Mouse (Mus musculus) layer of hippocampus, adult 6 months (tissue): ENCODE measurements around the gene Sms. TPM values are rescaled to one million over a fixed set of nuclear protein-coding genes. Genes with fewer than 3 reads are reported as not detected.

Experiments
- long read RNA-seq, 2 experiments: library from polyadenylated mRNA; unstranded; transcript quantifications; one replicate each; pipeline ENCODE4 v2.0.0; 2019 to 2020
- polyA plus RNA-seq: library from polyadenylated mRNA; unstranded; fragments of <200 nt; fragmentation: Nextera tagmentation; gene quantifications from 2 replicates; pipeline ENCODE4 v1.2.3, GENCODE M21; 2021

Sms gene
- 133 and 152 TPM in 2 replicates for polyA plus RNA-seq
- long read RNA-seq, experiment 1, transcript Sms-201 (11 exons, 3,717 nt): major isoform, 16 of 76 reads
- long read RNA-seq, experiment 1, partial matches to known transcripts: 48 of 76 reads
- long read RNA-seq, experiment 1, other reads (novel, unspliced or antisense): 12 of 76 reads
- long read RNA-seq, experiment 2, transcript Sms-201 (11 exons, 3,717 nt): major isoform, 155 of 192 reads
- long read RNA-seq, experiment 2, partial matches to known transcripts: 15 of 192 reads
- long read RNA-seq, experiment 2, other reads (novel, unspliced or antisense): 22 of 192 reads

GRCm38 (mm10) chrX:157491944-157492726 is at the start of gene Sms:
Gene Sms (minus strand): TSS chrX:157492287.

GRCm38 (mm10) chrX:157415212-157415611 is 76.9 kb downstream of the Sms start, which contains the start of gene Phex:
Gene Phex (minus strand): TSS chrX:157415312.

Other genes with a start within 250 kb of the Sms start
- gene Phex, start 77.0 kb downstream of the Sms start, polyA plus RNA-seq: 0.09 TPM in 2 replicates
- not detected in 2 replicates for gene Yy2, start 76.7 kb upstream of the Sms start, polyA plus RNA-seq
- gene Mbtps2, start 106.4 kb upstream of the Sms start, polyA plus RNA-seq: 9.3 and 10.4 TPM in 2 replicates
- not detected in 2 replicates for gene Smpx, start 206.6 kb upstream of the Sms start, polyA plus RNA-seq